Mouse (Mus musculus): ENCODE measurements around the gene S100a1.

The S100a1 gene

GRCm38 (mm10) chr3:90513796-90514590, at the start of gene S100a1, which contains the start of gene S100a13:
TSS of gene S100a1 (minus strand) at chr3:90514392.
TSS of gene S100a13 (plus strand) at chr3:90514435.
- peak; percentile 71 for ATAC-seq (ENCODE audit: low TSS enrichment)

GRCm38 (mm10) chr3:90560008-90560628, 45.9 kb upstream of the S100a1 start, which contains the start of gene S100a3:
TSS of gene S100a3 (plus strand) at chr3:90560578.
- ATAC-seq (ENCODE audit: low TSS enrichment): no peak

- peak; percentile 88 for ATAC-seq (ENCODE audit: low TSS enrichment)
Observed at GRCm38 (mm10) chr3:90555954-90556353, 41.8 kb upstream of the S100a1 start.

GRCm38 (mm10) chr3:90552231-90552630, 38.0 kb upstream of the S100a1 start:
- no peak for ATAC-seq (ENCODE audit: low TSS enrichment)

- ATAC-seq (ENCODE audit: low TSS enrichment): no peak
Observed at GRCm38 (mm10) chr3:90550421-90550790, 36.2 kb upstream of the S100a1 start.

GRCm38 (mm10) chr3:90549676-90550420, 35.7 kb upstream of the S100a1 start:
- no peak for ATAC-seq (ENCODE audit: low TSS enrichment)

GRCm38 (mm10) chr3:90540904-90541303, 26.7 kb upstream of the S100a1 start:
- peak; percentile 75 for ATAC-seq (ENCODE audit: low TSS enrichment)

GRCm38 (mm10) chr3:90537905-90538296, 23.7 kb upstream of the S100a1 start:
- no peak for ATAC-seq (ENCODE audit: low TSS enrichment)

GRCm38 (mm10) chr3:90537141-90537904, 23.1 kb upstream of the S100a1 start, which contains the start of gene S100a16:
TSS of gene S100a16 (plus strand) at chr3:90537254.
- peak; percentile 77 for ATAC-seq (ENCODE audit: low TSS enrichment)

GRCm38 (mm10) chr3:90535446-90535845, 21.3 kb upstream of the S100a1 start:
- no peak for ATAC-seq (ENCODE audit: low TSS enrichment)

- ATAC-seq (ENCODE audit: low TSS enrichment): no peak
Observed at GRCm38 (mm10) chr3:90531713-90532112, 17.5 kb upstream of the S100a1 start.

GRCm38 (mm10) chr3:90527291-90527873, 13.2 kb upstream of the S100a1 start:
- ATAC-seq (ENCODE audit: low TSS enrichment): no peak

GRCm38 (mm10) chr3:90526580-90526979, 12.4 kb upstream of the S100a1 start, which contains the start of gene S100a14:
TSS of gene S100a14 (plus strand) at chr3:90526856.
- ATAC-seq (ENCODE audit: low TSS enrichment): no peak

- ATAC-seq (ENCODE audit: low TSS enrichment): no peak
Observed at GRCm38 (mm10) chr3:90526076-90526475, 11.9 kb upstream of the S100a1 start.

- ATAC-seq (ENCODE audit: low TSS enrichment): peak; percentile 98
Observed at GRCm38 (mm10) chr3:90525421-90525820, 11.2 kb upstream of the S100a1 start.

- no peak for ATAC-seq (ENCODE audit: low TSS enrichment)
Observed at GRCm38 (mm10) chr3:90517711-90518110, 3.5 kb upstream of the S100a1 start.

GRCm38 (mm10) chr3:90515789-90516188, 1.6 kb upstream of the S100a1 start:
- no peak for ATAC-seq (ENCODE audit: low TSS enrichment)

- ATAC-seq (ENCODE audit: low TSS enrichment): no peak
Observed at GRCm38 (mm10) chr3:90515242-90515641, 1.1 kb upstream of the S100a1 start.

- peak; percentile 57 for ATAC-seq (ENCODE audit: low TSS enrichment)
Observed at GRCm38 (mm10) chr3:90514691-90515090, 499 bp upstream of the S100a1 start.

GRCm38 (mm10) chr3:90512948-90513642, 1.1 kb downstream of the S100a1 start:
- no peak for ATAC-seq (ENCODE audit: low TSS enrichment)

- no peak for ATAC-seq (ENCODE audit: low TSS enrichment)
Observed at GRCm38 (mm10) chr3:90512276-90512675, 1.9 kb downstream of the S100a1 start.
